Mouse (Mus musculus): ENCODE data around the gene Six1. TPM values are rescaled to one million over a fixed set of nuclear protein-coding genes. Genes with fewer than 3 reads are reported as not detected.
A peak's percentile ranks its signal among the peaks of the same experiment; 100 is the strongest.

Gene Six1
- total RNA-seq, 2 experiments from 2014 or later: 0.14 to 0.43 TPM

DNA sequence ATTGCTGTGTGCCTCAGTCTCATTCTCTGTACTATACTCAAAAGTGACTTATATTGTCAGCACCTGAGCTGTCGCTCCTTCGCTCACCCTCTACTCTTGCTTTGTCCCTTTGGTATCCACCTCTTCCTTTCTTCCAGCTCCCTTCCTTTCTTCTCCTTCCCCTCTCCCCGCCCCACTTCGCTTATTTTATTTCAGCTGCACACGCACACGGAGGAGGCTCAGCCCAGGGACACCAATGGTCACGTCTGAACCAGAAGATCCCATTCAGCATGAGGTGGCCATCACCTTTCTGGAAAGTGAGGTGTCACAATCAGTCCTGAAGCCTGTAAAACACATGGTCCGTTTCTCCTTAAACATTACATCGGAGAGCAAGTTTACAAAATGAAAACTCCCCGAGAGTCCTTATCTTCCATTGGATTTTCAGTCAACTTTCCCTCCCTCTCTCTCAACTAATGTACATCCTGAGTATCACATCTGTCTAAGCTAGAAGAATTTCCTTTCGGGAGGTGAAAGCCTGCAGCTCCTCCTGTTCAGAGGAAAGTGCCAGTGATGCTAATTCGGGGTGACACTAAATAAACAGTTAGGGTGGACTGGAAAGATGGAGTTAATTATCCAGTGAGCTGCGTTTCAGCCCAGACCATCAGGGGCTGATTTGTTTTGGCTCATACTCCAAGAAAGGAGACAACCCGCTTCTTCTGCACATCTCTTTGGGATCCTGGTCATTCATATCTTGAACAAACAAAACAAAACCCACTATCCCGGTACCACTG is 2.7 kb downstream of the Six1 start:
- peak in 1 of 2 experiments; percentile 5 for DNase-seq (ENCODE audit: low spot score in 2 of 2)
- intact Hi-C loops (cut with DNase I): no loop called here

- intact Hi-C loops (cut with DNase I): no loop called here
Observed at GRCm38 (mm10) chr12:73050305-73050704, 3.4 kb downstream of the Six1 start.

DNA sequence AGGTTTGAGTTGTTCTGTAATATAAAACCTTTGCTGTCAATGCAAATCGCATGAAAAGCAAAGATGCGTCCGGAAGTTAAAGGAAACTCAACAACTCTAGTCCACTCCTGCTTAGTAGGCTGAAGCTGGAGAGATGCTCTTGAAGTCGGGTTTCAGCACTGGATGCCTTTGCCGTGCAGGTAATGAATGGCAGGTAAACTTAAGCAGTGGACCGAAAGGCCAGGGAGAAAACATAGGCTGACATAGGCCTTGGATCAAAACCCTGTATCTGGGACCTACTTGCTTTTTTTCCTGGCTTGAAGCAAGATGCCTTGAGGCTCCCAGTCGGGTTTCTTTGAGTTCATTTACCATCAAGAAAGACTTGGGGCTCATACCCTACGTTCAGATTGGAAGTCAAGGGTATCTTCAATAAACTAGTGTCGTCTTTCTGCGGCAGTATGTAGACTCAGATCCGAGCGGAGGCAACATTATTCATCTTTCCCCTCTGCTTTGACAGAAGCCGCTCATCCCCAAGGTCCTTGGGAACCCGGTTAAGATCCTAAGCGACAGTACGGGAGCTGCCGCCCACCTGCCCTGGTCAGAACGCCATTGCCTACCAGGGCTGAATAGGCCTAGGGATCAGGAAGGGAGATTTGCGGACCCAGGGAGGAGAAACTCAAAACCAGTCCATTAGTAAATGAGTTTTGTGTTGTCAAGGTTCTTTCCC is 4.0 kb downstream of the Six1 start:
- DNase-seq (ENCODE audit: low spot score in 2 of 2): peak in 1 of 2 experiments; percentile 2
- intact Hi-C loops (cut with DNase I): loop anchor here (5.0 kb wide), 1 partner anchor 63 kb away; the partner anchor contains the start of gene Six4

More at GRCm38 (mm10) chr12:73050305-73050704, 3.4 kb downstream of the Six1 start:
- no peak for DNase-seq (ENCODE audit: low spot score in 2 of 2)

DNA sequence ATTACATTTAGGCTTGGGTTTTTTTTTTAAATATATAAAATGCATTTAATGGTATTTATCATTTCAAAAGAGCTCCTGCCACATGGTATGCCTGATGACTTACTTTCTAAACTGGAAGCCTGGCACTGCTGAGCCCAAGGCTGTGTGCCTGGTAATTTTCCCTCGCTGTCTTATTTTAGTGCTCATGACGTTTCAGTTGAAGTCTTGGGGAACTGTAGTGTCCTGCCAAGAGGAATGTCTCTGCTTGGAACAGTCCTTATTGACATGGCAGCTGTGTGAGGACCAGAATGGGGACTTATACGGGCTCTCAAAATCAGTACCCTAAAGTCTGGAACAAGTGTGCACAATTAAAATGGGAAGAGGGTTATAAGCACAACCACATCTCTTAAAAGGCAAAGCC is 5.2 kb downstream of the Six1 start:
- intact Hi-C loops (cut with DNase I): loop anchor here (5.0 kb wide), 1 partner anchor 64 kb away; the partner anchor contains the start of gene Six4
- peak in 1 of 2 experiments; percentile 1 for DNase-seq (ENCODE audit: low spot score in 2 of 2)

DNA sequence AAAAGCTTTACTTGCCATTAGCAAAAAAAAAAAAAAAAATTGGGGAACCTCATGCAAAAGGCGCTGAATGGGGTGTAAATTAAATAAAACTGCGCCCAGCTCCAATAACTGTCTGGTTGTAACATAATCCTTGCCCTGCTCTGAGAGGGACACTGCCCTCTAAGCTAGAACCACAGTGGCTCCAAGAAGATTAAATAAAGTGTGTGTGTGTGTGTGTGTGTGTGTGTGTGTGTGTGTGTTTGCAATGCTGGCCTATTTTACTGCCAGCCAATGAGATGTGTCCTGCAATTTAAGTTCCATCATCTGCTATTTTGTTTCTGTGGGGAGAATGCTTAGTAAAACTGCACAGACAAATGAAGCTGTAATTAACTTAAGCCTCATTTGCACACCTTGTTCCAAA is 6.1 kb downstream of the Six1 start:
- no peak for DNase-seq (ENCODE audit: low spot score in 2 of 2)
- intact Hi-C loops (cut with DNase I): loop anchor here (5.0 kb wide), 1 partner anchor 65 kb away; the partner anchor contains the start of gene Six4

DNA sequence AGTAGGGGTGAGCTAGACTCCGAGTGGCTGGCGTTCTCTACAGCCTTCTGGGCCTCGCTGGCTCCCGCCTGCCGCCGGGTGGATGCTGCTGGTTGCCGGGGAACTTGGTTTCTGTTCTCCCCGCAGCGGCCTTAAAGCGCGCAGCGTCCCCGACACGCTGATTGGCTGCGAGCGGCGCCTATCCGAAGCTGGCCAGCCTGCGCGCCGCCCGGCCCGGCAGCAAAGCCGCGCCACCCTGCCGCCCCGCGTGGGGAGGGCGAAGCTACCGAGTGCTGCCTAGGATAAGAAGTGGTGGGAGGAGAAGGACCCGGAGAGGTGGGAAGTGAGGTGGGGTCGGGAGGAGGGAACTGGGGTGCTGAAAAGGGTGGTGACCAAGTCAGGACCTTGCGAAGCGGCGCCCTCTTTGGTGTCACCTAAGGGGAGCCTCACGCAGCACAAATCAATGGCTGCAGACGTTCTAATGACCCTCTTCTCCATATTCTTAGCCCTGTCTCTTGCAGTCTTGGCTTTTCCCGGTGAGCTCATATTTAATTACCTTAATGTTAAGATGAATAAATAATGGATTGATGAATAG is 7.0 kb downstream of the Six1 start:
- intact Hi-C loops (cut with DNase I): loop anchor here (5.0 kb wide), 1 partner anchor 66 kb away; the partner anchor contains the start of gene Six4
- peak in 1 of 2 experiments; percentile 42 for DNase-seq (ENCODE audit: low spot score in 2 of 2)

DNA sequence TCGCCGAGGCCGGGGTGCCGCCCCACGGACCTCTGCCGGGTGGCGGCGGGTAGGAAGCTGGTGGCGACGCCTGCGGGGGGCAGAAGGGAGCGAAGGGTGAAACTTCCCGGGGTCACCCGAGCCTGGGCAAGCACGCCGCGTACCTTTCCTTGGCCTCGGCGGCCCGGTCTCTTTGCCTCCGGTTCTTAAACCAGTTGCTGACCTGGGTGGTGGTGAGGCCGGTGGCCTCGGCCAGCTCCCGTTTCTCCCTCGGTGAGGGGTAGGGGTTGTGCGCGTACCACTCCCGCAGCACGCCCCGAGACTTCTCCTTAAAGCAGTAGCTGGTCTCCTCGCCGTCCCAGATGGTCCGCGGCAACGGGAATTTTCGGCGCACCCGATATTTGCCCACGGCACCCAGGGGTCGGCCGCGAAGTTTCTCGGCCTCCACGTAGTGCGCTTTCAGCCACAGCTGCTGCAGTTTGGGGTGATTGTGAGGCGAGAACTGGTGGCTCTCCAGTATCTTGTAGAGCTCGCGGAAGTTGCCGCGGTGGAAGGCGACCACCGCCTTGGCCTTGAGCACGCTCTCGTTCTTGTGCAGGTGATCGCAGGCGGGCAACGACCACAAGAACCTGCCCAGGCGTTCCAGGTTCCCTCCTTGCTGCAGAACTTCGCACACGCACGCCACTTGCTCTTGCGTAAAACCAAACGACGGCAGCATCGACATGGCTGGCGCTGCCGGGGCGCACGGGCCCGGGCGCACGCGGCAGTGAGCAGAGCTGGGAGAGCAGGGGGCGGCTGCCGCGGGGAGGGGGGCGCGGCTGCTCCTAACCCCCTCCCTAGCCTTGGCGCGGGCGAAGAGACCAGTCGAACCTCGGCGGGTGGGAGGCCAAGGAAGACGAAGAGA is 7.7 kb downstream of the Six1 start:
- DNase-seq (ENCODE audit: low spot score in 2 of 2): peak in 1 of 2 experiments; percentile 1
- intact Hi-C loops (cut with DNase I): loop anchor here (5.0 kb wide), 1 partner anchor 66 kb away; the partner anchor contains the start of gene Six4

GRCm38 (mm10) chr12:73045046-73045723 is 8.5 kb downstream of the Six1 start:
- no peak for DNase-seq (ENCODE audit: low spot score in 2 of 2)
- intact Hi-C loops (cut with DNase I): loop anchor here (5.0 kb wide), 1 partner anchor 67 kb away; the partner anchor contains the start of gene Six4

GRCm38 (mm10) chr12:73044221-73045045 is 9.3 kb downstream of the Six1 start:
- intact Hi-C loops (cut with DNase I): loop anchor here (5.0 kb wide), 1 partner anchor 68 kb away; the partner anchor contains the start of gene Six4
- DNase-seq (ENCODE audit: low spot score in 2 of 2): peak in 1 of 2 experiments; percentile 7

DNA sequence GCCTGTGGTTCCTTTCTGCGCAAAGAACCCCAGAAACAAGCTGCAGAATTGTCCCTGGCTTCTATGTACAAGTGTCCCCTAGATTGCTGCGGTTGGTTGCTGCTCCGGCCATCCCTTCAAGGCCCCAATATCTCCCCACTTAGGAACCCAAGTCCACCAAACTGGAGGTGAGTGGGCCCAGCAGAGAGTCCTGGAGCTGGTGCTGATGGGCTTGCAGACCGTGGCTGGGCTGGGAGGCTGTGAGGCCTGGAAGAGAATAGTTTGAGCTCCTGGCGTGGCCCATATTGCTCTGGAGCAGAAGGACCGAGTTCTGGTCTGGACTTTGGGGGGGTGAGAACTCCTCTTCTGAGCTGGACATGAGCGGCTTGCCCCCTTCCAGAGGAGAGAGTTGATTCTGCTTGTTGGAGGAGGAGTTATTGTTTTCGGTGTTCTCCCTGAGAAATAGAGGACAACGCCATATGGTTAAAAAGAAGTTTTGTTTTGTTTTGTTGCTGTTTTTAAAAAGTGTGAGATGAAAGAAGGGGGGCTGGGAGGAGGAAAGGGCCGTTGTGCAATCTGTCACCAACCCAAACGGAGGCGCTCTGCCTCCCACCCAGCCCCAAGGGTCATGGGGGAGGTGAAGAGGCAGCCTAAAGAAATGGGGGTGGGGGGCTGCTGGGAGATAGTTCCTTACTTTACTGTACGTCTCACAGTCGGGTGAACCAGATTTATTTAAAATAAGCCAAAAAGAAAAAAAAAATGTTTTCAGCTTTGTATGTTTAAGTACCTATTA is 10.1 kb downstream of the Six1 start:
- peak in 1 of 2 experiments; percentile 1 for DNase-seq (ENCODE audit: low spot score in 2 of 2)
- intact Hi-C loops (cut with DNase I): loop anchor here (2.0 kb wide), 1 partner anchor 99 kb away; no protein-coding TSS in a partner anchor

- DNase-seq (ENCODE audit: low spot score in 2 of 2): no peak
- intact Hi-C loops (cut with DNase I): loop anchor here (2.0 kb wide), 1 partner anchor 98 kb away; no protein-coding TSS in a partner anchor
Observed at GRCm38 (mm10) chr12:73042903-73043302, 10.8 kb downstream of the Six1 start.

DNA sequence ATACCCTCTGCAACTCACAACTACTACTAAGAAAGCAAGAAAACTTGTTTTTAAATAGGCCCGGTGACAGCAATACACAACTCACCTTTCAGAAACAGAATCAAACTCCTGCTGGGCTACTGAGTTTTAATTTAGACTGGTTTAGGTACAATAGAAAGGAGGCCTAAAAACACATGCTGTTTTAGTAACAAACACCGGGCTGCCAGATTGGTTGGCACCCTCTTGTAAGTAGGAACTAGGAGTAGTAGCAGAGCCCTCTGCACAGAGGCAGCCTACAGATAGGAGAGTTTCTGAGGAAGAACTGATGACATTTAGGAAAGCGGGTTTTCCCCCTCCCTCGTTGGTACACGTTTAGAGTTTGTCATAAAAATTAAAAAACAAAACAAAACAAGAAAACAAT is 11.3 kb downstream of the Six1 start:
- intact Hi-C loops (cut with DNase I): loop anchor here (2.0 kb wide), 1 partner anchor 98 kb away; no protein-coding TSS in a partner anchor
- no peak for DNase-seq (ENCODE audit: low spot score in 2 of 2)

DNA sequence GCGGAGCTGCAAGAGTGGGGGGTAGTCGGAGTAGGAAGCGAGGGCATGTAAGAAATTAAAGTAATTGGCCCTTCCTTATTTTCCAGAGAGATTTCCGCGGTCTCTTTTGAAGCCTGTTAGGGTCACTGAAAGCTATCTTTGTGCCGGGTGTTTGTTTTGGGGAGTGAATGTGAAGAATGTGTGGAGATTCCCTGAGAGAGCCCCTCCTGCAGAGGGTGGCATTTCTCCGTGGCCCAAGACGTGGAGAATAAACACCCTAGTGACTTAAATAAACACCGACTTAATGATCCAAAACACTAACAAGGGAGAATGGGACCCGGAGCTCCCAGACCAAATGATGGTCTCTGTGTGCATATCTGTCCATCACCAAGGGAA is 12.4 kb downstream of the Six1 start:
- DNase-seq (ENCODE audit: low spot score in 2 of 2): no peak
- intact Hi-C loops (cut with DNase I): no loop called here

- no peak for DNase-seq (ENCODE audit: low spot score in 2 of 2)
- intact Hi-C loops (cut with DNase I): no loop called here
Observed at GRCm38 (mm10) chr12:73040563-73041255, 13.0 kb downstream of the Six1 start.

- intact Hi-C loops (cut with DNase I): loop anchor here (5.0 kb wide), 1 partner anchor 188 kb away; no protein-coding TSS in a partner anchor
- DNase-seq (ENCODE audit: low spot score in 2 of 2): no peak
Observed at GRCm38 (mm10) chr12:73039939-73040562, 13.6 kb downstream of the Six1 start.

All from left cerebral cortex, postnatal 25 days (tissue).